Mouse (Mus musculus) megakaryocyte-erythroid progenitor cell, adult 5 weeks (primary cell): ENCODE results near the gene Gm29554. TPM values are rescaled to one million over a fixed set of nuclear protein-coding genes. Genes with fewer than 3 reads are reported as not detected.

ENCODE experiments used
- polyA plus RNA-seq: library from polyadenylated mRNA; stranded (reverse); fragments of >175 nt; gene quantifications from 2 replicates; pipeline ENCODE4 v1.2.3, GENCODE M21; 2012

Gm29554 gene
- not detected in 2 replicates for polyA plus RNA-seq

GRCm38 (mm10) chrY:12273632-12274031 is at the start of gene Gm29554:
Gene Gm29554, plus strand, starts transcription at chrY:12273932.

Other genes starting within 250 kb of the Gm29554 start
- gene Gm20812, start 108.0 kb downstream of the Gm29554 start, polyA plus RNA-seq: not detected in 2 replicates